Mouse (Mus musculus) lung, adult 2 months (tissue): ENCODE results near the gene Capn12.

Source experiments
- CTCF ChIP-seq: fragments of 200-500 bp; IDR thresholded peaks from 2 replicates; pipeline ENCODE4 v1.5.1; 2011; ENCODE audit warnings: mild to moderate bottlenecking, low read length, control low read depth; ENCODE audit not compliant: insufficient read depth
- POLR2A ChIP-seq: fragments of 200-500 bp; IDR thresholded peaks from 2 replicates; pipeline ENCODE4 v1.6.1; 2011; ENCODE audit warnings: low read depth, mild to moderate bottlenecking, control low read depth, low read length, borderline replicate concordance; ENCODE audit errors: extremely low read depth

DNA sequence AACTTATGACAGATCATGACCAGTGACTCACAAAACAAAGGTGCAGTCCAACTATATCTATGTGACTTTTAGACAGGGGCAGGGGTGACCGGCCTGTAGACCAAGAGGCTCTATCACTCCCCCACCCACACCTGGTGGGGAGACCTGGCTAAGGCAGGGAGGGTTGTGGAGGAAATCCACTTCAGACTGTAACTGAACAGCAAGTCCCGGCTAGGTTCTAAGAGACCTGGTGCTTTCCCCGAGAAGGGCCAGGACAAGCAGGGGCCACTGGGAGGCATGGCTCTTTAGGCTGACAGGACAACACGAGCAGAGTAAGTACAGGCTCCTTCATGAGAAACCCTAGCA is 50.4 kb downstream of the Capn12 start:
- TF ChIP-seq POLR2A (no peak), CTCF (0 out of 2 replicates have a peak, but pooled peaks have one; percentile 1)
